Mouse (Mus musculus): ENCODE measurements around the gene Spsb1. TPM values are rescaled to one million over a fixed set of nuclear protein-coding genes. Genes with fewer than 3 reads are reported as not detected.

Spsb1 gene
- polyA plus RNA-seq, 1 experiment from 2014 or later: 3.1 TPM

DNA sequence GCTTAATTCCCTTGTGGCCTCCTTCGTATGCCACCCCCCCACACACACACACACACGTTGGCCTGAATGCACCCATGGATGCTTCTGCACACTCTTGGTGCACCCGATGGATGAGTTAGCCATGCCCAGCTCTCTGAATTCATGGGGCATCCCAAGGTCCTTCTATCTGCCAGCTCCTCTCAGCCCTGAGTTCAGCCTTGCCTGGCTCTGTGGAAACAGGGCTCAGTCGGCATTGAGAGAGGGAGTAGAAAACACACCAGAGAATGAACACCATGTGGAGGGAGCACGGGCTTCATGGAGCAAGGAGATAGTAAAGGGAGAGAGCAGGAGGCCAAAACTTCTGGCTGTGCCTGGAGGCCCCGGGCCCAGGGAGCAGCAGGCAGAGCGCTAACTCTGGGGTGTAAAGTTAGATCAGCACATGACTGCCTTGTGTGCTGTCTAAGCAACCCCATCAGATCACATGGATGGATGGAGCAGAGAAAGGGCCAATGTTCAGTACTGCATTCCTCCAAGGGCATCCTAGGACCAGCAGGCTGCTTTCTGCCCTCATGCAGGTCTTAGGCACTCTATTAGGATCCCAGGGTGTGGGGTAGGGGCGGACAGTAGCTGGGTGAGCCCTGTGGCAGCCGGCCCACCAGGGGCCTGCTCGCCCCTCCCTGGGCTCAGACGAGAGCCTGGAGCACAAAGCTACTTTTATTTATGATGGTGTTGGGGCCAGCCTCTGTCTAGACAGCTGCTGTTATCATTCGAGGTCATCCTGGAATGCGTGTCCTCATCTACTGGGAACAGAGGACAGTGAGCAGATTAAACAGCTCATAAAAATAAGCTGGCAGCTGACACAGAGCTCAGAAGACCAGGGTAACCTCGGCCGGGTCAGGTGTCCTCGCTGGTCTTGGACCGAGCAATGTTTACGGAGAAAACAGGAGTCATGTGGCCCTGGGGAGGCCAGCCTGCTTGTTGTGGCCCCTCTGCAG lies 68.3 kb downstream of the Spsb1 start:
- Histone ChIP-seq H3K27ac (ENCODE audit: low read depth, low read length) (no peak overlapping the region), H3K9ac (ENCODE audit: low read depth, low read length) (no peak overlapping the region), H3K4me3 (ENCODE audit: low read depth, low read length) (no peak overlapping the region), H3K27me3 (replicated peaks; ENCODE audit: control insufficient read depth, insufficient read depth, low read length) (peaks cover 5% of the 10 kb centered on the region; the same call in 1 of the 2 replicates), H3K36me3 (ENCODE audit: control insufficient read depth, insufficient read depth, low read length) (no peaks in the 10 kb centered on the region), H3K4me2 (no peak overlapping the region), H3K9me3 (ENCODE audit: control insufficient read depth, low read length) (no peaks in the 10 kb centered on the region), H3K4me1 (replicated peaks; ENCODE audit: control insufficient read depth, insufficient read depth, low read length) (no peaks in the 10 kb centered on the region)
- ATAC-seq (replicated peaks; ENCODE audit: low FRiP score) (no peak), DNase-seq (ENCODE audit: low spot score) (no peak)
- 59% methylated on average over 18 of the region's 18 CpGs for WGBS

DNA sequence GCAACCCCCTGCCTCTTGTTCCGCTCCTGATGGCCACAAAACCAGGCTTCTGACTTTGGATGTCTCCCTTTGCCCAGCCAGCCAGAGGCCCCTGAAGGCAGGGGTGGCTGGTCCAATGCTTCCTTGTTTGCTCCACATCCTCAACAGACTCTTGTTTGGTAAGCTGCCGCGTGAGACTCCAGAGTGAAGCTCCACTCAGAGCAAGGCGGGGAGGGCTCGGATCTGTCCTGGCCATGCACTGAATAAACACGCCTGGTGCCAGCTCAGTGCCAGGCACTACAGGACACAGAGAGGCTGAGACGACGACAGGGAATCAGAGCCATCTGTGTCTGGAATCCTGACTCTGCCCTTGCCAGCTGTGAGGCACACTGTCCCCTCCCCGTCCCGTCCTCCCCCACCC lies 70.9 kb downstream of the Spsb1 start:
- H3K9me3 ChIP-seq (ENCODE audit: control insufficient read depth, low read length): no peaks in the 10 kb centered on the region
- no peak overlapping the region for H3K27ac ChIP-seq (ENCODE audit: low read depth, low read length)
- ATAC-seq (replicated peaks; ENCODE audit: low FRiP score) (no peak), DNase-seq (ENCODE audit: low spot score) (no peak)
- H3K27me3 ChIP-seq (replicated peaks; ENCODE audit: control insufficient read depth, insufficient read depth, low read length): peaks cover 1% of the 10 kb centered on the region
- no peak overlapping the region for H3K9ac ChIP-seq (ENCODE audit: low read depth, low read length)
- H3K4me1 ChIP-seq (replicated peaks; ENCODE audit: control insufficient read depth, insufficient read depth, low read length): no peaks in the 10 kb centered on the region
- no peak overlapping the region for H3K4me3 ChIP-seq (ENCODE audit: low read depth, low read length)
- no peak overlapping the region for H3K4me2 ChIP-seq
- 82% methylated on average over 10 of the region's 10 CpGs for whole genome bisulfite sequencing
- H3K36me3 ChIP-seq (ENCODE audit: control insufficient read depth, insufficient read depth, low read length): no peaks in the 10 kb centered on the region

DNA sequence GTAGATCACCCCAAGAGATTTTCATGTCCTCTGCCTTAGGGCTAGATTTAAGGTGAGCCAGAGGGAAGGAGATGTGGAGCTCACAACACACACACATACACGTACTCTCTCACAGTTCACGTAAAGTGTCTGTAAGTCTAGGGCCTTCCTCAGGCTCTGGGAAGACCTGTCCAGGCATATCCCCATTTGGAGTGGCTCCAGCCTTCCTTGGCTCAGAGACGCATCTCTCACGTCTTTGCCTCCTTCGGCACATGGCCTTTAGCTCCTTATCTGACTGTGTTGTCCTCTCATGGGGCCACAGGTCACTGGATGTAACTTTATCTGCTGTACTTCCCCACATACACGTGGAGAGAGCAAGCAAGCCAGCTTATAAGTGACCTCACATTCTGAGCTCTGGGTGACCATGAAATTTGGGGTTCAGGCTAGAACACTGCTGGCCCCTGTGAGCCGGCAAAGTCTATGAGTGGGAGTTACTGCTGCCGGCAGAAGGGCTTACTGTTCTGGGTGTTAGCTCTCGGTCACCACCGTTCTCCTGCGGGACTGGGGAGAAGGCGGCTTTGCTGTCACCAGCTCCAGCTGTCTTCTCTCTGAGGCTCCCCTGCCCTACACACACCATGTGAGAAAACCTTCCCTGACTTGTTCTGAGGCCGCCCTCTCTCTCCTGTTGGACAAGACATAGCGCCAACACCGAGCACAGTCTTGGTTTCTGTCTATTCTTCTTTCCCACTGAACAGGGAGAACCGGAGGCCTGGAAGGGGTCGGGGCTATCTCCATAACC lies 72.5 kb downstream of the Spsb1 start:
- no peak overlapping the region for H3K4me2 ChIP-seq
- no peak overlapping the region for H3K9ac ChIP-seq (ENCODE audit: low read depth, low read length)
- H3K36me3 ChIP-seq (ENCODE audit: control insufficient read depth, insufficient read depth, low read length): no peaks in the 10 kb centered on the region
- H3K4me1 ChIP-seq (replicated peaks; ENCODE audit: control insufficient read depth, insufficient read depth, low read length): no peaks in the 10 kb centered on the region
- H3K9me3 ChIP-seq (ENCODE audit: control insufficient read depth, low read length): no peaks in the 10 kb centered on the region
- H3K27me3 ChIP-seq (replicated peaks; ENCODE audit: control insufficient read depth, insufficient read depth, low read length): peaks cover 7% of the 10 kb centered on the region
- 66% methylated on average over 17 of the region's 17 CpGs for WGBS
- DNase-seq (ENCODE audit: low spot score) (no peak), ATAC-seq (replicated peaks; ENCODE audit: low FRiP score) (no peak)
- no peak overlapping the region for H3K4me3 ChIP-seq (ENCODE audit: low read depth, low read length)
- no peak overlapping the region for H3K27ac ChIP-seq (ENCODE audit: low read depth, low read length)

DNA sequence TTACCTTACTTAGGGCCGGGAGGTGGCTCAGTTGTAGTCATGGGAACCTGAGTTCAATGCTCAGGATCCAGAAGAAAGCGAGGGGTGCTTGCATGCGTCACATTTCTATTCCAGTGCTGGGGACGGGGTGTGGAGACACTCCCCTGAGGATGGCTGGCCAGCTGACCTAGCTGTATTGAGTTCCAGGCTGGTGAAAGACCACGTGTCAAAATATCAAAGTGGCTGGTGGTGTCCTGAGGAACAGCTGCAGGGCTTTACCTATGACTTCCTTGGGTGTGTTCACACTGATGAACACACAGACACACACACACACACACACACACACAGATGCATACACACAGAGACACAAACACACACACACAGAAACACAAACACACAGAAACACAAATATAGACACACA lies 73.9 kb downstream of the Spsb1 start:
- WGBS: 73% methylated on average over 5 of the region's 5 CpGs
- no peak for DNase-seq (ENCODE audit: low spot score)
- H3K4me2 ChIP-seq: no peak overlapping the region
- no peak overlapping the region for H3K9ac ChIP-seq (ENCODE audit: low read depth, low read length)
- H3K27ac ChIP-seq (ENCODE audit: low read depth, low read length): no peak overlapping the region
- no peaks in the 10 kb centered on the region for H3K4me1 ChIP-seq (replicated peaks; ENCODE audit: control insufficient read depth, insufficient read depth, low read length)
- no peaks in the 10 kb centered on the region for H3K9me3 ChIP-seq (ENCODE audit: control insufficient read depth, low read length)
- ATAC-seq (replicated peaks; ENCODE audit: low FRiP score): no peak
- H3K36me3 ChIP-seq (ENCODE audit: control insufficient read depth, insufficient read depth, low read length): no peaks in the 10 kb centered on the region
- peaks cover 7% of the 10 kb centered on the region for H3K27me3 ChIP-seq (replicated peaks; ENCODE audit: control insufficient read depth, insufficient read depth, low read length)
- no peak overlapping the region for H3K4me3 ChIP-seq (ENCODE audit: low read depth, low read length)

DNA sequence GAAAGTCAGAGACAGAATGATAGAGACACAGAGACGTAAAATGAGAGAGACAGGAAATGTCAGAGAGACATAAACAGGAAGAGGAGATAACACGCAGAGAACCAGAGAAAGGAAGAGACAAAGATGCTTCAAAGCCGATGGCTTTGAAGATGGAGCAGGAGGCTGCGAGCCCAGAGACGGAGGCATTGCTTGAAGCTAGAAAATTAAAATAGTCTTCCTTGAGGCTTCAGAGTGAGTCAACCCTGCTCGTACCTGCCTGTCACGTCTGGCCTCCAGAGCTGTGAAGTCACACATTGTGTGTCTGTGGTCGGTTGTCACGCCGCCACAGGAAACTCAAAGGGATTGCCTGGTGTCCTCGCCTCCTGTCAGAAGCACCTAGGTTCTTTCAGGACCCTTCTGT lies 74.9 kb downstream of the Spsb1 start:
- 42% methylated on average over 11 of the region's 11 CpGs for WGBS
- ATAC-seq (replicated peaks; ENCODE audit: low FRiP score) (no peak), DNase-seq (ENCODE audit: low spot score) (no peak)
- no peak overlapping the region for H3K27ac ChIP-seq (ENCODE audit: low read depth, low read length)
- no peak overlapping the region for H3K4me3 ChIP-seq (ENCODE audit: low read depth, low read length)
- H3K36me3 ChIP-seq (ENCODE audit: control insufficient read depth, insufficient read depth, low read length): no peaks in the 10 kb centered on the region
- H3K9ac ChIP-seq (ENCODE audit: low read depth, low read length): no peak overlapping the region
- no peaks in the 10 kb centered on the region for H3K9me3 ChIP-seq (ENCODE audit: control insufficient read depth, low read length)
- no peak overlapping the region for H3K4me2 ChIP-seq
- H3K27me3 ChIP-seq (replicated peaks; ENCODE audit: control insufficient read depth, insufficient read depth, low read length): peaks cover 7% of the 10 kb centered on the region
- H3K4me1 ChIP-seq (replicated peaks; ENCODE audit: control insufficient read depth, insufficient read depth, low read length): no peaks in the 10 kb centered on the region; the same call in 1 of the 2 replicates

DNA sequence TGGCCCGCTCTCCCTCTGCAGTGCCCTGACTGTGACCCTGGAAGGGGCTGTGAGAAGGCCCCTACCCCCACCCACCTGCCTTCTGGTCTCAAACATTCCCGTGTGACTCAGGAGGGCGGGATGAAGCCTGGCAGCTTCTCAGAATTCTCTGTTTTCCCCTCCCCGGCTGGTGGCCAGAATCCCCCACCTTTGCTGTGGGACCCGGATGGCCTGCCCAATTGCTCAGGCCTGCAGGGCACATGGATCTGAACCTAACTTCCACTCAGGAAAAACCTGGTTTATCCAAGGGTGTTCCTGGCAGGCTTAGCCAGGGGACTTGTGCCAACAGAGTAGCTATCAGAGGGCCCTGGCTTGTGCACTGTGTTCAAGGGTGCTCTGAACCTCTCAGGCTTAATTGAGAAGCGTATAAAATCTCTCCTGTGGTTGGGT lies 76.8 kb downstream of the Spsb1 start:
- WGBS: 49% methylated on average over 6 of the region's 6 CpGs
- Histone ChIP-seq H3K9me3 (ENCODE audit: control insufficient read depth, low read length) (no peaks in the 10 kb centered on the region), H3K27ac (ENCODE audit: low read depth, low read length) (no peak overlapping the region), H3K4me1 (replicated peaks; ENCODE audit: control insufficient read depth, insufficient read depth, low read length) (no peaks in the 10 kb centered on the region; the same call in 1 of the 2 replicates), H3K9ac (ENCODE audit: low read depth, low read length) (no peak overlapping the region), H3K4me3 (ENCODE audit: low read depth, low read length) (no peak overlapping the region), H3K27me3 (replicated peaks; ENCODE audit: control insufficient read depth, insufficient read depth, low read length) (peaks cover 10% of the 10 kb centered on the region), H3K4me2 (no peak overlapping the region), H3K36me3 (ENCODE audit: control insufficient read depth, insufficient read depth, low read length) (no peaks in the 10 kb centered on the region)
- DNase-seq (ENCODE audit: low spot score) (no peak), ATAC-seq (replicated peaks; ENCODE audit: low FRiP score) (no peak)

DNA sequence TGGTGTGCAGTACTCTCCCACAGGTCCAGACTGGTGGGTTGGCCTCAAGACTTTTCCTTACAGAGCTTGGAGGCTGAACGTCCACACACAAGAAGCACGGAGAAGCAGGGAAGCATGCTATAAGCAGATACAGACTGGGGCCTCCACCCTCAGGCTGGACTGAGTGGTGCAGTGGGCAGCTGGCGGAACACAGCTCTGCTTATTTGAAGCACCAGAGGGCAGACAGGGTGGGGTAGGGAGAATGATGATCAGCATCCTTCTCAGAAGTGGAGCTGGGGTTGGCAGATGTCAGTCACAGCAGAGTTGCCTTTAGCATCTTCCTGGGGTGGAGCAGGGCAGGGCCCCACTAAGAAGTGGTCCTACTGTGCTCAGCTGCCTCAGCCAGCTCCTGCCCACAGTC lies 77.6 kb downstream of the Spsb1 start:
- Histone ChIP-seq H3K4me2 (no peak overlapping the region), H3K36me3 (ENCODE audit: control insufficient read depth, insufficient read depth, low read length) (no peaks in the 10 kb centered on the region), H3K4me1 (replicated peaks; ENCODE audit: control insufficient read depth, insufficient read depth, low read length) (no peaks in the 10 kb centered on the region; the same call in 1 of the 2 replicates), H3K4me3 (ENCODE audit: low read depth, low read length) (no peak overlapping the region), H3K27me3 (replicated peaks; ENCODE audit: control insufficient read depth, insufficient read depth, low read length) (peaks cover 10% of the 10 kb centered on the region), H3K9me3 (ENCODE audit: control insufficient read depth, low read length) (no peaks in the 10 kb centered on the region), H3K9ac (ENCODE audit: low read depth, low read length) (no peak overlapping the region), H3K27ac (ENCODE audit: low read depth, low read length) (no peak overlapping the region)
- ATAC-seq (replicated peaks; ENCODE audit: low FRiP score) (no peak), DNase-seq (ENCODE audit: low spot score) (no peak)
- WGBS: 60% methylated on average over 3 of the region's 3 CpGs

DNA sequence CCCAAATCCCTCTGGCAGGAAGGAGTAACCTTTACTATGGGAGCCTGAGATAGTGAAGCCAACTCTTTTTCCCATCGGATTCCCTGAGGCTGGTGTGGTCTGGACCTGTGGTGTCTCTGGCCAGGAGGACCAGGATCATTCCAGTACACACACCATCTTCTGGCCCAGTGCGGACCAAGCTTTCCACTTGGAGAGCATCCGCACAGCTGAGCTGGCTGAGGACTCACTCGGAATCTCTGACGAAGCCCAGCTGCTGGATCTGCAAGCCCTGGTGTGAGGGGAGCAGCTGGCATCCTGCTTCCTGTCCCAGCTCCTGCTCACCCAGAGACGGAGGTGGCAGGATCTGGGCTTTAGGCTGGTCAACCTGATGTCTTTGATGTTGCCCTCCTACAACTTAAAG lies 78.1 kb downstream of the Spsb1 start:
- WGBS: 64% methylated on average over 6 of the region's 6 CpGs
- H3K9ac ChIP-seq (ENCODE audit: low read depth, low read length): no peak overlapping the region
- H3K4me1 ChIP-seq (replicated peaks; ENCODE audit: control insufficient read depth, insufficient read depth, low read length): no peaks in the 10 kb centered on the region; the same call in 1 of the 2 replicates
- H3K9me3 ChIP-seq (ENCODE audit: control insufficient read depth, low read length): no peaks in the 10 kb centered on the region
- peaks cover 10% of the 10 kb centered on the region for H3K27me3 ChIP-seq (replicated peaks; ENCODE audit: control insufficient read depth, insufficient read depth, low read length)
- no peak overlapping the region for H3K27ac ChIP-seq (ENCODE audit: low read depth, low read length)
- no peaks in the 10 kb centered on the region for H3K36me3 ChIP-seq (ENCODE audit: control insufficient read depth, insufficient read depth, low read length)
- ATAC-seq (replicated peaks; ENCODE audit: low FRiP score) (0 out of 2 replicates have a peak, but pooled peaks have one; percentile 31), DNase-seq (ENCODE audit: low spot score) (no peak)
- no peak overlapping the region for H3K4me3 ChIP-seq (ENCODE audit: low read depth, low read length)
- no peak overlapping the region for H3K4me2 ChIP-seq

Measured in liver, embryonic 11.5 days (tissue).